Mouse (Mus musculus): ENCODE data around the gene Slc39a2.

GRCm38 (mm10) chr14:51922571-51922865 is 29.8 kb downstream of the Slc39a2 start, which contains the start of gene Rnase13:
- no peak for TF ChIP-seq CTCF (IDR thresholded peaks at IDR 0.05; ENCODE audit: low read depth)
- no peak for TF ChIP-seq EP300 (IDR thresholded peaks at IDR 0.05; ENCODE audit: low read depth)

All from heart, postnatal 0 days (tissue).